In genomic region chr19:10279668-10280067, GRCm38 (mm10) we compare ENCODE assay signal across 11 mouse cellular contexts. TPM values are rescaled to one million over a fixed set of nuclear protein-coding genes. Genes with fewer than 3 reads are reported as not detected.
DNase-seq lines count a peak whose midpoint lies in the region; ATAC-seq and TF ChIP-seq lines count a peak whose summit lies in the region.
"Had no signal": no experiment of that assay in that cellular context is flagged by ENCODE, and none has a peak within 500 bp of the region (broad histone marks: within the 10 kb centered on the region; RNA-seq: fewer than 3 reads in every experiment).

No protein-coding gene starts in this region.

- peak; percentile 62 to 72 for DNase-seq in heart, adult 2 months
- DNase-seq in NIH3T3 (ENCODE audit: low read depth), result peak; percentile 72
- peak; percentile 53 to 62 for DNase-seq in heart, postnatal 10 days
- peak; percentile 86 to 89 for DNase-seq in monocyte, adult 2 months (ENCODE audit: low read depth in 1 of 2, low spot score in 2 of 2)
- no peak for DNase-seq in cerebellum, adult 9-11 months
- no peak for DNase-seq in limb, embryonic 10.5 days (ENCODE audit: low spot score)
- DNase-seq: cerebellum, adult 11 months; kidney, postnatal 10 days had no signal

- no peak for ATAC-seq in heart, embryonic 12.5 days (ENCODE audit: insufficient number of reproducible peaks, low FRiP score)
- ATAC-seq in neural tube, embryonic 15.5 days (ENCODE audit: low FRiP score), result no peak

- TF ChIP-seq CTCF in heart, adult 2 months (IDR thresholded peaks at IDR 0.05), result no peak

- TF ChIP-seq POLR2A in heart, adult 2 months (IDR thresholded peaks at IDR 0.05; ENCODE audit: insufficient read depth, low read depth, low read length), result no peak

- no peaks in the 10 kb centered on the region for H3K27me3 ChIP-seq in heart, adult 2 months (ENCODE audit: control insufficient read depth, insufficient read depth, low read length)
- H3K27me3 ChIP-seq in heart, embryonic 12.5 days (replicated peaks), result 0 out of 2 replicates have a peak, but pooled peaks cover 5% of the 10 kb centered on the region
- H3K27me3 ChIP-seq in limb, embryonic 10.5 days (ENCODE audit: low read depth, poor library complexity, severe bottlenecking), result peaks cover 81% of the 10 kb centered on the region
- peaks cover 72% of the 10 kb centered on the region for H3K27me3 ChIP-seq in neural tube, embryonic 15.5 days (replicated peaks)

- H3K4me3 ChIP-seq in heart, adult 2 months, result no peak overlapping the region
- H3K4me3 ChIP-seq in heart, embryonic 12.5 days, result no peak overlapping the region
- no peak overlapping the region for H3K4me3 ChIP-seq in limb, embryonic 10.5 days
- no peak overlapping the region for H3K4me3 ChIP-seq in neural tube, embryonic 15.5 days (replicated peaks)
- H3K4me3 ChIP-seq: hindbrain, embryonic 10.5 days had no signal

- no peak for TF ChIP-seq EP300 in heart, adult 2 months (IDR thresholded peaks at IDR 0.05; ENCODE audit: insufficient read depth, low read depth, low read length)

- intact Hi-C loops in heart, adult 2 months (cut with DNase I), result no loop called here
- intact Hi-C loops in heart, postnatal 10 days (cut with DNase I), result no loop called here

- H3K4me1 ChIP-seq in heart, adult 2 months (ENCODE audit: control insufficient read depth, insufficient read depth, low read length), result peaks cover 13% of the 10 kb centered on the region
- H3K4me1 ChIP-seq in heart, embryonic 12.5 days (replicated peaks), result peaks cover 56% of the 10 kb centered on the region
- H3K4me1 ChIP-seq in limb, embryonic 10.5 days, result peaks cover 52% of the 10 kb centered on the region
- H3K4me1 ChIP-seq in neural tube, embryonic 15.5 days, result peaks cover 45% of the 10 kb centered on the region

- H3K9me3 ChIP-seq in heart, embryonic 12.5 days (replicated peaks), result no peaks in the 10 kb centered on the region
- H3K9me3 ChIP-seq in limb, embryonic 10.5 days (replicated peaks), result no peaks in the 10 kb centered on the region
- no peaks in the 10 kb centered on the region for H3K9me3 ChIP-seq in neural tube, embryonic 15.5 days (replicated peaks)
- H3K9me3 ChIP-seq: hindbrain, embryonic 10.5 days had no signal

- no peaks in the 10 kb centered on the region for H3K36me3 ChIP-seq in heart, adult 2 months (ENCODE audit: control insufficient read depth, insufficient read depth, low read length)
- no peaks in the 10 kb centered on the region for H3K36me3 ChIP-seq in heart, embryonic 12.5 days
- no peaks in the 10 kb centered on the region for H3K36me3 ChIP-seq in limb, embryonic 10.5 days
- no peaks in the 10 kb centered on the region for H3K36me3 ChIP-seq in neural tube, embryonic 15.5 days
- H3K36me3 ChIP-seq: hindbrain, embryonic 10.5 days had no signal

- WGBS in heart, adult 2 months, result 45% methylated on average over 9 of the region's 9 CpGs
- 58% methylated on average over 9 of the region's 9 CpGs for WGBS in heart, embryonic 12.5 days
- WGBS in limb, embryonic 10.5 days, result 88% methylated on average over 9 of the region's 9 CpGs
- 91% methylated on average over 9 of the region's 9 CpGs for whole genome bisulfite sequencing in neural tube, embryonic 15.5 days

- no peaks in the 10 kb centered on the region for H3K79me2 ChIP-seq in heart, adult 2 months (replicated peaks; ENCODE audit: control insufficient read depth, insufficient read depth, low read length)

- no peak overlapping the region for H3K4me2 ChIP-seq in heart, embryonic 12.5 days
- H3K4me2 ChIP-seq in neural tube, embryonic 15.5 days, result no peak overlapping the region

- no peak overlapping the region for H3K9ac ChIP-seq in heart, adult 2 months (ENCODE audit: low read depth, low read length)
- H3K9ac ChIP-seq in heart, embryonic 12.5 days, result no peak overlapping the region
- H3K9ac ChIP-seq in neural tube, embryonic 15.5 days (replicated peaks), result no peak overlapping the region

- H3K27ac ChIP-seq in heart, adult 2 months, result peak overlapping the region; percentile 20; the same call in 1 of the 2 replicates
- no peak overlapping the region for H3K27ac ChIP-seq in heart, embryonic 12.5 days (ENCODE audit: poor library complexity, severe bottlenecking)
- no peak overlapping the region for H3K27ac ChIP-seq in limb, embryonic 10.5 days
- H3K27ac ChIP-seq in neural tube, embryonic 15.5 days (replicated peaks), result no peak overlapping the region

RNA-seq across cellular contexts. Expression of gene Dagla, which starts 25.0 kb away (rescaled TPM):
- total RNA-seq in heart, adult 2 months (2021), result 1 to 10 TPM; 2.5 to 3.3 TPM
- 4.8 and 5.7 TPM in 2 replicates for polyA plus RNA-seq in heart, adult 2 months (2012; rRNA removed)
- polyA plus RNA-seq in heart, embryonic 12.5 days (2016; fragmentation: Nextera tagmentation; extraction: Ambion mirVana), result 1.3 and 1.5 TPM in 2 replicates
- total RNA-seq in heart, postnatal 10 days (2021), result 1 to 10 TPM; 4.1 to 4.5 TPM
- polyA plus RNA-seq in limb, embryonic 10.5 days (2016; fragmentation: Nextera tagmentation; extraction: Ambion mirVana), result 1.8 and 2.2 TPM in 2 replicates
- 11.2 and 12.2 TPM in 2 replicates for polyA plus RNA-seq in neural tube, embryonic 15.5 days (2015; fragmentation: Nextera tagmentation; extraction: Ambion mirVana)

RNA-seq across cellular contexts. Expression of gene Myrf, which starts 39.1 kb away (rescaled TPM):
- total RNA-seq in heart, adult 2 months (2021), result 1 to 10 TPM; 3.9 to 4.7 TPM
- polyA plus RNA-seq in heart, adult 2 months (2012; rRNA removed), result 6.0 and 6.5 TPM in 2 replicates
- polyA plus RNA-seq in heart, embryonic 12.5 days (2016; fragmentation: Nextera tagmentation; extraction: Ambion mirVana), result 16.2 and 16.5 TPM in 2 replicates
- total RNA-seq in heart, postnatal 10 days (2021), result 1 to 10 TPM; 5.7 to 9.1 TPM
- polyA plus RNA-seq in limb, embryonic 10.5 days (2016; fragmentation: Nextera tagmentation; extraction: Ambion mirVana), result 6.8 and 8.4 TPM in 2 replicates
- 0.79 and 1.7 TPM in 2 replicates for polyA plus RNA-seq in neural tube, embryonic 15.5 days (2015; fragmentation: Nextera tagmentation; extraction: Ambion mirVana)

Comparison
In these comparisons a context has a peak if more than half of its experiments do, and no peak if none do; other contexts are left out.
1. DNase-seq: peak in heart, adult 2 months (2 of 2), NIH3T3 (single experiment), heart, postnatal 10 days (2 of 2) and monocyte, adult 2 months (2 of 2); none in cerebellum, adult 9-11 months (single experiment) and limb, embryonic 10.5 days (single experiment).